Mouse (Mus musculus) stomach, postnatal 0 days (tissue): ENCODE measurements around the gene Pacs2.
A peak's percentile ranks its signal among the peaks of the same experiment; 100 is the strongest.

Experiments
- CTCF ChIP-seq: IDR thresholded peaks from 2 replicates; pipeline ENCODE4 v1.5.1; 2016; ENCODE audit warnings: antibody characterized with exemption, low read depth, mild to moderate bottlenecking, moderate library complexity
- EP300 ChIP-seq: optimal IDR thresholded peaks from 2 replicates; pipeline ENCODE3; 2016; ENCODE audit warnings: antibody characterized with exemption

DNA sequence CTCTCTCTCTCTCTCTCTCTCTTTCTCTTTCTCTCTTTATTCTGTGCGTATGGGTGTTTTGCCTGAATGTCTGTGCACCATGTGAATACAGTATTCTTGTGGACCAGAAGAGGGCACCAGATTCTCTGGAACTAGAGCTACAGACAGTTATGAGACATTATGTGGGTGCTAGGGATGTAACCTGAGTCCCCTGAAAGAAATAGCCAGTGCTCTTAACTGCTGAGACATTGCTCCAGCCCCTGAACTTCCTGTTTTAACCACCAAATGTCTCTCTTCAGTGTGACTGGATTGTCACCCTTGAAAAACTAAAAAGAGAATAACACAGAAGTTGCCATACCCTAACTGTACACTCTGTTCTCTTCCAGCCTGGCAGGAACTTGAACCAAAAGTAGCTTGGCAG, 12.2 kb downstream of the Pacs2 start:
- no peak for TF ChIP-seq EP300
- TF ChIP-seq CTCF: peak; percentile 36
